Mouse (Mus musculus) heart, postnatal 25 days (tissue): Measurements from ENCODE around the gene Dlgap3. TPM values are rescaled to one million over a fixed set of nuclear protein-coding genes. Genes with fewer than 3 reads are reported as not detected.

Experiments used
- DNase-seq: peaks from one replicate; pipeline ENCODE4 v3.0.0; 2022; ENCODE audit warnings: low spot score
- intact Hi-C: fragments of 180-260 bp; cut with DNase I; formaldehyde crosslinking; loops from one replicate; pipeline ENCODE4 v1.15.1; 2025
- total RNA-seq, 2 experiments: library from RNA; stranded (reverse); gene quantifications; 2 replicates each; pipeline ENCODE4 v1.2.3; 2021

The Dlgap3 gene
- total RNA-seq, 2 experiments from 2014 or later = 0.10 to 0.48 TPM

DNA sequence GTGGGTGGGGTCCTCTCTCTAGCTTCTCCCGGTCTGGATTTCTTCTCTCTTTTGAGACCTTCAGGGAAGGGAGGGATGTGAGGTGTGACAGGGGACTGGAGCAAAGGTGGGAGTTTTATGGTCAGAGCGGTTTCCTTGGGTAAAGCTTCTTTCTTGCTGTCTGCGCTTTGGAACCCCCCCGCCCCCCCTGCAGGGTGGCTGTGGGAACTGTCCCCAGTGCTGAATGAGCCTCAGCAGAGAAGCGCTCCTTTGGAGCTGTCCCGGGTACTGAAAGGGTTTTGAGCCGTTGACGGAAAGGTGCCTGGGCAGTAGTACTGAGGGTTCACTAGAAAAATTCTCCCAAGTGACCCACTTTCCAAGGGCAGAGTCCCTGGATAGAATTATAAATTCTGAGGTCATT, 4.5 kb downstream of the Dlgap3 start:
- intact Hi-C loops = no loop called here
- DNase-seq = no peak

DNA sequence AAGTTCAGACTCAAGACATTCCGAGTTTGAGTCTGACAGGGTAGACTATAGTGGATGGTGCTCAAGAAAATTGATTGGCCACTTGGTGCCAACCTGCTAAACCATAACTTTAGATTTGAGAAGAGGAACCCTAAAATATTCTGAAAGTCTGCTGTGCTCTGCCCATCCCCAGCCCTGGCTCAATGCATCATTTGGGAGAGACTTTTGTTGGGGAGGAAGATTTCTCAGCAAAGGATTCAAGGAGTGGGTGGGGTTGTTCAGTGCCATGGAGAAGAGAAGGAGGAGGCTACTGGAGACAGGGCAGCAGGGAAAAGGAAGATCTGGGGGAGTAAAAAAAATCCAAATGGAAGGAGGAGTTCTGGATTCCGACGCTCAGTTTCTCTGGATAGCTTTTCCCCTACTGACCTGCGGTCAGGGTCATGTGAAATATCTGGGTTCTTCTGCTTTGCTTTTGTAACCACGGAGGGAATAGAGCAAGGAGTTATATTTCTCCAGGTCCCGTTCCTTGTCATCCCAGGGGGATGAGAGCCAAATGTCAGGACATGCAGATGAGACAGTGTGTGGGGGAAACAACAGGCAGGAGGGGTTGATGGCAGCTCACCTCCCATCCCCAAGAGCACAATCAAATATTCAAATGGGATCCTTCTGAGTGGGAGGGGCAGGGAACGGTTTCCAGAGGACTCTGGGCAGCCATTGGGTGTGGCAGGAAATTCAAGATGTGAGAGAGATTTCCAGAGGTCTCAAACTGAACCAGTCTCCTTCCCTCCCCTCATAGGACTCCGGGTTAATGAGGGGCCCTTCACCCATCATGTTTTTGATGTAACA, 5.3 kb downstream of the Dlgap3 start:
- DNase-seq = no peak
- intact Hi-C loops = no loop called here

DNA sequence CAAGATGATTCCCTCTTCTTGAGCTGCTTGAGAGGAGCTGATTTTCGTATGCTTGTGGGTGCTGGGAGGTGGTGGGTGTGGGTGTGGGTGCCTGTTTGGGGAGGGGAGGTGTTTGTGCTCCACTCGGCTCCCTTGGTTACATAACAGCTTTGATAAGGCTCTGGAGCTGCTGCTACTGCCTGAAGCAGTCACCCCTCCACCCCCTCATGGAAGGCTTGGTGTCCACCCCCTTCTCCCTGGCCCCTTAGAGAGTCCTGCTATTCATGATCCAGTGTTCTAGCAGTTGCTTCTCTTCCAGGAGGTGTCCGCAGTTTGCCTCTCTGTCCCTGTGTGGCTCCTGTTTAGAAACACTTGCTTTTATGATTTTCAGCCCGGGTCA, 5.9 kb downstream of the Dlgap3 start:
- intact Hi-C loops = no loop called here

DNA sequence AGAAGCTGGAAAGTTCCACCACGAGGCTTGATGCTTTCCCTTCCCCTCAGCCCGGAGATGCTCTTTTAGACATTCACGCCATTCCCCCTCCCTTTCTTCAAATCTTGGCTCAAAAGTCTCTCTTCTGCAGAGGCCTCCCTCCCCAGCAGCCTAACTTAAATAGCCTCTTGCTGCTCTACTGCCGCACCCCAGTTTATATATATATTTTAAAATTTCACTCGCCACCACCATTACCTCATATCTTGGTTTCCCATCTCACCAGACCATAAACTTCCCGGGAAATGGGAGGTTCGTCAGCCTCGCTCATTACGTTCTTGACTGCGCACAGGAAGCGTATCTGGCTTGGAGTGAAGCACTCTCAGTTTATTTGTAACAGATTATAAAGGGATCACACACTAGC, 9.0 kb downstream of the Dlgap3 start:
- intact Hi-C loops = no loop called here
- no peak for DNase-seq

More for the DNA sequence above, 5.9 kb downstream of the Dlgap3 start:
- DNase-seq = no peak

DNA sequence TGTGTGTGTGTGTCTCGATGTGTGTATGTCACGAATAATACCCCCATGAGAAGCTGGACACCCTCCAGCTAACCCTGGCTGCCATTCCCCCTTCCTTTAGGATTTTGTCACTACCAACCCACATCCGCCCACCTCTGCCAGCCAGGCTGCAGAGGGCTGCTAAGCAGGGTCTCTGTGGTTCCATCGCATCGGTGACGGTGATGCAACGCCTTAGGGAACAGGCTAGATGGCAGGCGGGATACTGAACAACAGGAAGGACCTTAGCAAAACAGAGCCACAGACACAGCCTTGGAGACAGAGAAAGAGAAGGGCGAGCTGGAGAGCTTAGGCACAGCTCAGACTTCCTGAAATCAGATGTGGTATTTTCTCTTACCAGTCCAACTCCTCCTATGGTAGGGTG, 9.7 kb downstream of the Dlgap3 start:
- no peak for DNase-seq
- intact Hi-C loops = no loop called here

DNA sequence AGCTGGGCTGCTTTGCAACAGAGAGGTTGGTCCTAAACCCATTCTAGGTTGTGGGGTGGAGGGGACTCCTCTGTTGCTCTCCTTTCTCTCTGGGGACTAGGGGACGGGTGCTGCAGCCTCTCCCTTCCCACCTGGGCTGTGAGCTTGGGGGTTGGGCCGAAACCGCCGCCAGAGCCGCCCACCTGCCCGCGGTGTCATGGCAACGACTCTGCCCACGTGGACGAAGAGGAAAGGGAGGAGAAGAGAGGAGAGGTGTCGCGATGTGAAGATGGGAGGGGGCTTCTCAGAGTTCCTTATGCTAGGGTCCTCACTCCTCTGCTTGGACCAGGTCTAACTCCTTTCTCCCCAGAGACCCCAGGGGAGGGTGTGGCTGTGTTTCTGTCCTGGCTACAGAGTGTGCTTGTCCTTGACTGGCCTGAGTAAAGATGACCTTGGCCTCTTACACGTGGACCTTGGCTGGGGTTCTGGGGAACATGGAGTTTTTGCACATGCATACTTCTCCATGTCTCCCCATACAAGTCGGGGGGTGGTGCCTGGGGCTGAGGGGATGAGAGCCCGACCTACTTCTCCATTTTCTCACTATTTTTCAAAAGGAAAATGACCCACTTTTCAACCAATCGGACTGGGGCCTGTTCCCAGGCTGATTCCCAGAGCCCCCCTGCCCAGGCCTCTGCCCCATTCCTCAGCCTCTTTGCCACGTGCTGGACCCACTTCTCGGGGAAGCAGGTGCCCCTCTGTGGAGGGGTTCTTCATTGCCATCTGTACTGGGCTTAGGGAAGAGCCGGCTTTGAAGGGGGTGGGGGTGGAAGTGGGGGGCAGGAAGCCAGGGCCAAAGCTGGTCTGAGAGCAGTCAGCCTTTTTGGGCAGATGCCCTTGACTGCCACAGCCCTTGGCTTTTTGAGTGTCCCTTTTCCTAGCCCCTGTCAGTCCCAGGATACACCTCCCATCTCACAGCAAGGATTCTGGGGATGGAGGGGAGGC, 10.8 kb downstream of the Dlgap3 start:
- no peak for DNase-seq
- intact Hi-C loops = no loop called here

DNA sequence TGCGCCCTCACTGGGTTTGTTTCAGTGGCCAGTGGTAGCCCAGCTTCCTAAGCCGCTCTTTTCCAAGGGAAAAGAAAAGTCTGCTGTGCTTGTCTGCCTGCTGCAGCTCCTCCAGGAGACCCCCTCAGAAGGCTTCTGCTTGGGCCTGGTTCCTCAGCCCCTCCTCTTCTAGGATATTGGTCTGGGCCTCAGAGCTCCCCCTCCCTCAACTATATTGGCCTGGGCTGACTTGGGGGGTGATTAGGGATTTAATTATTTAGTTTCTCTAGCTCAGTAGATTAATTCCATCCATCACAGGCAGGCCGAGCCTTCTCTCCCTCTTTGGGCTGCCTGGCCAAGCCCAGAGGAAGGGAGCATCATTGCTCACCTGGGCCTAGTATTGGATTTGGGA, 11.4 kb downstream of the Dlgap3 start:
- intact Hi-C loops = no loop called here

DNA sequence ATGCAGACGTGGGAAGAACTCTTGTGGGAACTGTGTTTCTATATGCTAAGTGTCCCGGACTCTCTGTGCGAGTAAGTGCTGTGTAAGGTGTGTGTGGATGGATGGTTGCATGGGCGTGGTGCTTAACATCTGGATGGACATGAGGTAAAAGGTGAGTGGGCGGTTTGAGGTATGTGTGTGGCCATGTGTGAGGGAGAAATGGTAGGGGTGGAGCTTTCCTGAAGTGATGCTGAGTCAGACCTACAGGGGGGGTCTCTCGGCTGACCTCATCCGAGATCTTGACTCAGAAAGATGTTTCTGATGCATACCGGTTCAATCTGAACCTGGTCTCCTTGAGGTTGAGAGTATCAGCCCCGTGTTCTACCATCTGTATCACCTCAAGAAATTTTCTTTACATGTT, 12.0 kb downstream of the Dlgap3 start:
- no peak for DNase-seq
- intact Hi-C loops = no loop called here

More for the DNA sequence above, 11.4 kb downstream of the Dlgap3 start:
- no peak for DNase-seq

DNA sequence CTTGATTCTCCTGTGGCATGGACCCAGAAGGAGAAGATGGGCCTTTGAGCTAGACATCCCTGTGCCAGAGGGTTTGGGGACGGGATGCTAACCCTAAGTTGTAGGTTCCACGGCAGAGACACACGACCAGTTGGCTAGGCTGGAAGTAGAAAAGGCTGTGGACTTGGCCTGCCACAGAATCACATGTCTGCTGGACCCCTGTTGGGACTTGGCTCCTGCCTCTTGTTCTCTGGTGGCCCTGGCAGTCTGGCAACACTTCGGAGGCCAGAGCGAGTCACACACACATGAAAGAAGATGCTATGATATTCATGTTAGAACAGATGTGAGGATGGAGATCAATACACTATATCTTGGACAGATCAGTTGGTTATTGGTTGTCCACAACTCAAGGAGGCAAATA, 14.9 kb downstream of the Dlgap3 start:
- intact Hi-C loops = no loop called here
- DNase-seq = no peak

DNA sequence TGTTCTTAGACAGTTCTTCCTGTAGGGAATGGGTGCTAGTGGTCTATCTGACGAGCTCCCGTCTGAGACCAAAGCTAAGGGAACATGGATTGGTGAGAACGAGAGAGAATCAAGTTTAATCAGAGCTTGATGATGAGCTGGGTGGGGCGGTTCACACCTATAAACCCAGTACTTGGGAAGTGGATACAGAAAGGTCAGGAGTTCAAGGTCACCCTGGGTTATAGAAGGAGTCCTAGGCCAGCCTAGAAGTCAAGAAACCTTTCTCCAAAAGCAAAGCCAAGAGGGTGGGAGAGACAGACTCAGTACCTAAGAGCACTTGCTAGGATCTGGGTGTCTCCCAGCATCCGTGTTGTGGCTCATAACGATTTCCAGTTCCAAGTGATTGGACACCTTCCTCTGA, 21.9 kb downstream of the Dlgap3 start:
- intact Hi-C loops = no loop called here
- no peak for DNase-seq

DNA sequence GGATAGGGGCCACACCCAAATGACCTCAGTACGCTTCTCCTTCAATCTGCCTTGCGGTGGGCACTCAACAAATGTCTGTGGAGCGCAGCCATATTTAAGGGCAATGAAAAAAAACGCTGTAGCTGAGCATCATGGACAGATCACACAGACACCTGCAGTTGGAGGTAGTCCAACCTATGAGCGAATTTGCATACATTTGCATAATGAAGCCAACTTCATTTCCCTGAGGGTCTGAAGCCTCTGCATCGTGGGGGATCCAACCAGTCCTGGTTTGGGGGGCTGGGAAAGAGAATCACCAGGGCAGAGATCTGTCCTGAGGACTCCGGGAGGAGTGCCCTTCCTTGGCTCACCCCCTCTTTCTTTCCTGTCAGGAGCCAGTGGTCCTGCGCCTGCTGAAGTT, 23.7 kb downstream of the Dlgap3 start:
- intact Hi-C loops = no loop called here
- no peak for DNase-seq

DNA sequence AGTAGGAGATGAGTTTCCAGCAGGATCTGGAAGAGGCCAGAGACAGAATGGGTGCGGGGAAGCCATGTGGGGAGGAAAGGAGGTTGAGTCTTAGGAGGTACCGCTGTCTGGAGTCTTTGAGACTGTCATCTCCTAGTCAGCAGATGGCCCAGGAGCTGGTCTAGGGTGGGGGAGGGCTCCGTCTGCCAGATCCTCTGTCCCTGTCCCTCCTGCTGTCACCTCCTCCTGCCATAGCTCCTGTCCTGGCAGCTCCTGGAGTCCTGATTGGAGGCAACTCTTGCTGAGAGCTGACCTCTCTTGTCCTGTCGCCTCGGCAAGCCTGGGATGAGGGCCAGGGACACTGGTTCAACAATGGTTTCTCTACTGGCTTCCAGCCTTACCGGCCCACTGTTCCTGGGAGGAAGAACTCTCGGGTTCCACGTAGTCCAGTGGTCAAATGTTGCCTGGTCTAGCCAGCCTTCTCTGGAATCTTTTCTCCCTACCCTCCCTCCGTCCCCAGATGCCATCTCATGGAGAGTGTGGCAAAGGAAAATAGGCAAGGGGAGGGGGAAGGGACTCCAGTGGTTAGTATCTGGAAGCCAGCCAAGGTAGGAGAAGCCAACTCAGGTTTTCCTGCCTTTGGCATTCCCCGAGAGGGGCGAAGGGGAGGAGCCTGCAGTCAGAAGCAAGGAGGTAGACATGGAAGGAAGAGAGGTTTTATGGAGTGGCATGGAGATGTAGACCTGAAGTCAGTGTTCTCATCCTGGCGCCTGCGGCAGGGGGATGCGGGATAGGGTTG, 24.6 kb downstream of the Dlgap3 start:
- DNase-seq = no peak
- intact Hi-C loops = no loop called here

DNA sequence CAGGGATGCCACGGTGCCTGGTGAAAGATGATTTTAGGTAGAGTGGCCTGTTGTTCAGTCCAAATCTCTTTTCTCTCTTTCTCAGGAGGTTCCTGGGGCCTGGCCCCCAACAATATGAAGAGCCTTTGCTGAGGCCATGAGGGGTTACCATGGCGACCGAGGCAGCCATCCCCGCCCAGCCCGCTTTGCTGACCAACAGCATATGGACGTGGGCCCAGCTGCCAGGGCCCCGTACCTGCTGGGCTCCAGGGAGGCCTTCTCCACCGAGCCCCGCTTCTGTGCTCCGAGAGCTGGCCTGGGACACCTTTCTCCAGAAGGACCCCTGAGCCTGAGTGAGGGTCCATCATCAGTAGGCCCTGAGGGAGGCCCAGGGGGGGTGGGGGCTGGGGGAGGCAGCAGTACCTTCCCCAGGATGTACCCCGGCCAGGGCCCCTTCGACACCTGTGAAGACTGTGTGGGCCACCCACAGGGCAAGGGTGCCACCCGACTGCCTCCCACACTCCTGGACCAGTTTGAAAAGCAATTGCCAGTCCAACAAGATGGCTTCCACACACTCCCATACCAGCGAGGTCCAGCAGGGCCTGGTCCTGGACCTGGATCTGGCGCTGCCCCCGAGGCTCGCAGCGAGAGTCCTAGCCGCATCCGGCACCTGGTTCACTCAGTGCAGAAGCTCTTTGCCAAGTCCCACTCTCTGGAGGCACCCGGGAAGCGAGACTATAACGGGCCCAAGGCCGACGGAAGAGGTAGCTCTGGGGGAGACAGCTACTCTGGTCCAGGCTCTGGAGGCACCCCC, 25.7 kb downstream of the Dlgap3 start:
- intact Hi-C loops = no loop called here
- DNase-seq = no peak

DNA sequence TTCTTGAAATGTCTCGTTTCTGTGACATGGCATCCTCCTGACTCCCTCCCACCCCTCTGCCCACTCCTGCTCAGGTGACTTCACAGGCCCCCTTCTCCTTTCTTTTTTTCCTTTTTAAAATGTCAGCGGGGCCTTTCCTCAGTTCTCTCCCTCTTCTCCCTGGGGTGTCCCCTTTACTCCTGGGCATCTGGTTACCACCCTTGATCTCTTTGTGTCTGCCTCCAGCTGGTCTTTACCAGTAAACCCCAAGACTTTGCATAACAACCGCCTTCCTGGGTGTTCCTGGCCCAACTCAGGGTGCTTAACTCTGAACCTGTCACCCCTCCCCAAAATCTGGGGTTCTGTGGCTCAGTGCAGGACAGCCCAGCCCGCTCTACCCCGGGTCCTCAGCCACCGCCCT, 29.6 kb downstream of the Dlgap3 start:
- no peak for DNase-seq
- intact Hi-C loops = no loop called here

DNA sequence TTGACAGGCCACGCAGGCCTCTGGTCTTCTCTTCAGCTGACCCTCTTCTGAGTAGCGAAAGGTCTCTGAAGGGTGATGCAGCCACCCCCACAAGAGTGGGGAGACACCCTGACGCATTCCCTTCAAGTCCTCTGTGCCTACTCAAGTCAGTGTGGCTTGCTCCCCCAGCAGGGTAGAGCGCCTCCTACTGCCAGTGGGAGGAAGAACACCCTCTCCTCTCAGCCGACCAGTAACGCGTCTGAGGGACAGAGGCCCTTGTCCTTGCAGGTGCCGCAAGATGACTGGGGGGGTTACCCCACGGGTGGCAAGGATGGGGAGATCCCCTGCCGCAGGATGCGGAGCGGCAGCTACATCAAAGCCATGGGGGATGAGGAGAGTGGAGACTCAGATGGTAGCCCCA, 30.4 kb downstream of the Dlgap3 start:
- intact Hi-C loops = no loop called here

DNA sequence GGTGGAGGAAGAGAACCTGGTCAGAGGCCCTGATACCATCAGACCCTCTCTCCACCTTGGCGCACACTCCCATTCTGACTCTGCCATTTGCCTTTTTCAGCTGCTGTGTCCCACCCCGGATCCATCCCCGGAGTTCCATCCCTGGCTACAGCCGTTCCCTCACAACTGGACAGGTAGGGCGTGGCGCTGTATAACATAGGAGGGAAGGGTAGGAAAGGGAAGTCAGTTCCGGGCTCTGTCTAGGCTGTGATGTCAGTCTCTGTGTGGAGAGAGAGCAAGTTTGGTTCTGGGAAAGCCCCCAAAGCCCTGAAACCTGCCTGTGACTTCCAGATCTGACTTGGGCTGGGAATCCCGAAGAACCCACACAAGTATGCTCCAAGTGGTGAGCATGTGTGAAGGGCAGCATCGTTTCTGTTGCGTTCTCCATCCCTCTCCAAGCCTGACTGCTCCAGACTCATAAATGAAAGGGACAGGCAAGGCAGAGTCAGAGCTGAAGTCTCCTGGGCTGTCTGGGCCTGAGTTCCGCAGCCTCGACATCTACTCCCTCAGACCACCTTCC, 31.2 kb downstream of the Dlgap3 start:
- intact Hi-C loops = no loop called here
- no peak for DNase-seq

More for the DNA sequence above, 30.4 kb downstream of the Dlgap3 start:
- DNase-seq = no peak

DNA sequence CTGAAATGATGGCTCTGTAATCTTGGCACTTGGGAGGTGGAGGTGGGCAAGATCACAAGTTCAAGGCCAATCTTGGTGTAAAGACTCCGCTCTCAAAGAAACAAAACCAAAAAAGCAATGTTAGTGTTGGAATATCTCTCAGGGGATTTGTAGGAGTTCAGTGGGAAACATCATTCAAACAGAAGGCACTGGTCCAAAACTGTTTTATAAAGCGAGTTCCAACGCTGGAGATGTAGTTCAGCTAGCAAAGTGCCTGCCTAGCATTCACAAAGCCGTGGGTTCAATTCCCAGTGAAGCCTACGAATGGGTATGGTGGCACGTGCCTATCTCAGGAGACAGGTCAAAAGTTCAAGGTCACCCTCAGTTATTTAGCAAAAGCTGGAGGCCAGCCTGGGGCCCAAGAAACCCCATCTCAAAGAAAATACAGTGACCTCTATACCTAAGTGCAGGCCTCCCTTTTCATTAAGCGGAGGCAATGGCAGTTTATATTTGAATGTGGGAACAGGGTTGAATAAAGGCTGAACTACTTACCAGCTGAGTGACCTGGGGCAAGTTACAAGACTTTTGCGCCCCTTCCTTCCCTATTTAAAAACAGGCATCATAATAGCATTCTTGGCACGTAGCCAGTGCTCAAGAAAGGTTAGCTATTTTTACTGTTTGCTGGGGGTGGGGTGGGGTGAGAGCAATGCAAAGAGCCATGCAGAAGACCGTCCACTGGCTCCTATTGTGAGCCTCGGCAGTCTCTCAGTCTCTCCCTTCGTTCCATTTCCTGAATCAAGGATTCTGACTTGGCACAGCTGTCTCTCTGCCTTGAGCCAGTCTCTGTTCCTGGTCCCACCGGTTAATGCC, 32.0 kb downstream of the Dlgap3 start:
- DNase-seq = no peak
- intact Hi-C loops = no loop called here

DNA sequence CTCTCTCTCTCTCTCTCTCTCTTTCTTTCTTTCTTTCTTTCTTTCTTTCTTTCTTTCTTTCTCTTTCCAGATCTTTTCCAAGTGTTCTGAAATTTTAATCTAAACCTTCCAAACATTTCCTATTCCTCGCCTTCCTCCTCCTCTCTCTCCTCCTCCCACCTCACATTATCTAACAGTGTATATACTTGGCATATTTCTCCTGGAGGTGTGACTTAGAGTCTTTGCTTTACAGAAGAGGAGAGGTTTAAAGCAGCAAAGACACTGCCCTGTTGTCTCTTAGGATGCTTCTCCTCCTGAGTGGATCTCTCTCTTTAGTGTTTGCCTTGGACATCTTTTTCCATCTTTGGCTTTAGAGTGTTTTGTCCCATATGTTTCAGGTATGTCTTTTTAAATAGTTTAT, 34.1 kb downstream of the Dlgap3 start:
- intact Hi-C loops = no loop called here
- DNase-seq = no peak
